Mouse (Mus musculus): ENCODE measurements at regions not wholly inside any gene's neighbourhood (a gene's known extent, or its start where the extent isn't known, plus 50 kb on each side); places are given as distances from the start of the nearest gene placed in this dataset.
A peak's percentile ranks its signal among the peaks of the same experiment; 100 is the strongest.

- no peak overlapping the region for H3ac ChIP-seq (ENCODE audit: control insufficient read depth, insufficient read length)
Observed at GRCm38 (mm10) chr11:19120871-19121270, 102.1 kb upstream of the Meis1 start.

GRCm38 (mm10) chr11:19135375-19136050 lies 116.7 kb upstream of the Meis1 start:
- TF ChIP-seq TCF12 (IDR thresholded peaks at IDR 0.05; ENCODE audit: insufficient read depth, poor library complexity, severe bottlenecking) (no peak), E2F4 (IDR thresholded peaks at IDR 0.05; ENCODE audit: insufficient read depth) (no peak), MYOD1 (IDR thresholded peaks at IDR 0.05; ENCODE audit: control insufficient read depth in 1 of 3, insufficient read length in 2 of 3, low read depth in 2 of 3) (no peak), POLR2A (IDR thresholded peaks at IDR 0.05; ENCODE audit: insufficient read length, low read depth) (no peak), REST (IDR thresholded peaks at IDR 0.05; ENCODE audit: insufficient read depth, insufficient read length) (no peak), SRF (IDR thresholded peaks at IDR 0.05; ENCODE audit: control insufficient read depth, insufficient read length, low read depth) (no peak), POLR2AphosphoS2 (IDR thresholded peaks at IDR 0.05; ENCODE audit: insufficient read length, low read depth) (no peak)
- H3K4me3 ChIP-seq, result no peak overlapping the region
- H3K4me2 ChIP-seq (ENCODE audit: low read depth), result no peak overlapping the region
- no peaks in the 10 kb centered on the region for H3K27me3 ChIP-seq (ENCODE audit: control insufficient read depth, insufficient read depth, insufficient read length)
- no peaks in the 10 kb centered on the region for H3K36me3 ChIP-seq (ENCODE audit: control insufficient read depth, insufficient read depth)
- H3ac ChIP-seq (ENCODE audit: control insufficient read depth, insufficient read length), result no peak overlapping the region
- H3K79me2 ChIP-seq (ENCODE audit: control insufficient read depth, insufficient read depth), result no peaks in the 10 kb centered on the region

More at GRCm38 (mm10) chr11:19120871-19121270, 102.1 kb upstream of the Meis1 start:
- Histone ChIP-seq H3K36me3 (ENCODE audit: control insufficient read depth, insufficient read depth) (no peaks in the 10 kb centered on the region), H3K4me3 (no peak overlapping the region), H3K4me2 (ENCODE audit: low read depth) (no peak overlapping the region), H3K79me2 (ENCODE audit: control insufficient read depth, insufficient read depth) (no peaks in the 10 kb centered on the region), H3K27me3 (ENCODE audit: control insufficient read depth, insufficient read depth, insufficient read length) (no peaks in the 10 kb centered on the region)
- no peak for TF ChIP-seq MYOG (IDR thresholded peaks at IDR 0.05; ENCODE audit: control insufficient read depth in 1 of 3, insufficient read depth in 1 of 3, insufficient read length in 2 of 3, low read depth in 2 of 3)
- TF ChIP-seq MAX (IDR thresholded peaks at IDR 0.05; ENCODE audit: low read depth), result no peak
- no peak for TF ChIP-seq TCF3 (IDR thresholded peaks at IDR 0.05; ENCODE audit: insufficient read length, low read depth)
- no peak for TF ChIP-seq POLR2AphosphoS2 (IDR thresholded peaks at IDR 0.05; ENCODE audit: insufficient read length, low read depth)
- no peak for TF ChIP-seq E2F4 (IDR thresholded peaks at IDR 0.05; ENCODE audit: insufficient read depth)
- no peak for TF ChIP-seq SRF (IDR thresholded peaks at IDR 0.05; ENCODE audit: control insufficient read depth, insufficient read length, low read depth)
- TF ChIP-seq MYOD1 (IDR thresholded peaks at IDR 0.05; ENCODE audit: control insufficient read depth in 1 of 3, insufficient read length in 2 of 3, low read depth in 2 of 3), result no peak
- no peak for TF ChIP-seq CEBPB (IDR thresholded peaks at IDR 0.05; ENCODE audit: insufficient read depth, poor library complexity, severe bottlenecking)
- TF ChIP-seq TCF12 (IDR thresholded peaks at IDR 0.05; ENCODE audit: insufficient read depth, poor library complexity, severe bottlenecking), result no peak
- TF ChIP-seq POLR2A (IDR thresholded peaks at IDR 0.05; ENCODE audit: insufficient read length, low read depth), result no peak
- no peak for TF ChIP-seq USF1 (IDR thresholded peaks at IDR 0.05; ENCODE audit: low read depth)

GRCm38 (mm10) chr11:19138423-19138822 lies 119.6 kb upstream of the Meis1 start:
- H3ac ChIP-seq (ENCODE audit: control insufficient read depth, insufficient read length), result no peak overlapping the region
- H3K79me2 ChIP-seq (ENCODE audit: control insufficient read depth, insufficient read depth), result no peaks in the 10 kb centered on the region
- no peaks in the 10 kb centered on the region for H3K36me3 ChIP-seq (ENCODE audit: control insufficient read depth, insufficient read depth)
- no peak overlapping the region for H3K4me2 ChIP-seq (ENCODE audit: low read depth)
- H3K4me3 ChIP-seq, result no peak overlapping the region
- no peaks in the 10 kb centered on the region for H3K27me3 ChIP-seq (ENCODE audit: control insufficient read depth, insufficient read depth, insufficient read length)
- TF ChIP-seq POLR2A (IDR thresholded peaks at IDR 0.05; ENCODE audit: insufficient read length, low read depth) (no peak), USF1 (IDR thresholded peaks at IDR 0.05; ENCODE audit: low read depth) (peak; percentile 13), POLR2AphosphoS2 (IDR thresholded peaks at IDR 0.05; ENCODE audit: insufficient read length, low read depth) (no peak), E2F4 (IDR thresholded peaks at IDR 0.05; ENCODE audit: insufficient read depth) (no peak), SRF (IDR thresholded peaks at IDR 0.05; ENCODE audit: control insufficient read depth, insufficient read length, low read depth) (no peak), TCF12 (IDR thresholded peaks at IDR 0.05; ENCODE audit: insufficient read depth, poor library complexity, severe bottlenecking) (no peak), MAX (IDR thresholded peaks at IDR 0.05; ENCODE audit: low read depth) (no peak), MYOD1 (IDR thresholded peaks at IDR 0.05; ENCODE audit: control insufficient read depth in 1 of 3, insufficient read length in 2 of 3, low read depth in 2 of 3) (peak in 2 of 3 experiments; percentile 11 to 56), CEBPB (IDR thresholded peaks at IDR 0.05; ENCODE audit: insufficient read depth, poor library complexity, severe bottlenecking) (no peak), TCF3 (IDR thresholded peaks at IDR 0.05; ENCODE audit: insufficient read length, low read depth) (no peak), MYOG (IDR thresholded peaks at IDR 0.05; ENCODE audit: control insufficient read depth in 1 of 3, insufficient read depth in 1 of 3, insufficient read length in 2 of 3, low read depth in 2 of 3) (peak in 1 of 3 experiments; percentile 12), REST (IDR thresholded peaks at IDR 0.05; ENCODE audit: insufficient read depth, insufficient read length) (no peak)

- no peaks in the 10 kb centered on the region for H3K79me2 ChIP-seq (ENCODE audit: control insufficient read depth, insufficient read depth)
- H3ac ChIP-seq (ENCODE audit: control insufficient read depth, insufficient read length), result no peak overlapping the region
- no peaks in the 10 kb centered on the region for H3K36me3 ChIP-seq (ENCODE audit: control insufficient read depth, insufficient read depth)
- no peak overlapping the region for H3K4me2 ChIP-seq (ENCODE audit: low read depth)
- H3K27me3 ChIP-seq (ENCODE audit: control insufficient read depth, insufficient read depth, insufficient read length), result no peaks in the 10 kb centered on the region
- H3K4me3 ChIP-seq, result no peak overlapping the region
- no peak for TF ChIP-seq MYOG (IDR thresholded peaks at IDR 0.05; ENCODE audit: control insufficient read depth in 1 of 3, insufficient read depth in 1 of 3, insufficient read length in 2 of 3, low read depth in 2 of 3)
- no peak for TF ChIP-seq TCF12 (IDR thresholded peaks at IDR 0.05; ENCODE audit: insufficient read depth, poor library complexity, severe bottlenecking)
- no peak for TF ChIP-seq POLR2A (IDR thresholded peaks at IDR 0.05; ENCODE audit: insufficient read length, low read depth)
- TF ChIP-seq SRF (IDR thresholded peaks at IDR 0.05; ENCODE audit: control insufficient read depth, insufficient read length, low read depth), result no peak
- TF ChIP-seq USF1 (IDR thresholded peaks at IDR 0.05; ENCODE audit: low read depth), result no peak
- TF ChIP-seq E2F4 (IDR thresholded peaks at IDR 0.05; ENCODE audit: insufficient read depth), result no peak
- TF ChIP-seq MYOD1 (IDR thresholded peaks at IDR 0.05; ENCODE audit: control insufficient read depth in 1 of 3, insufficient read length in 2 of 3, low read depth in 2 of 3), result no peak
Observed at GRCm38 (mm10) chr11:19138831-19139230, 120.0 kb upstream of the Meis1 start.
